Mouse (Mus musculus): Measurements from ENCODE around the gene Doc2g. TPM values are rescaled to one million over a fixed set of nuclear protein-coding genes. Genes with fewer than 3 reads are reported as not detected.
"Not testable (repeated sequence)": the region's sequence is repeated elsewhere in the genome, so short reads cannot be mapped to it uniquely, and the experiment has no call there.

Gene Doc2g
- total RNA-seq, 2 experiments from 2014 or later, result 1.1 to 2.4 TPM

GRCm38 (mm10) chr19:4015635-4016034 is 12.5 kb downstream of the Doc2g start:
- no peak for DNase-seq (ENCODE audit: low spot score in 2 of 2)

DNA sequence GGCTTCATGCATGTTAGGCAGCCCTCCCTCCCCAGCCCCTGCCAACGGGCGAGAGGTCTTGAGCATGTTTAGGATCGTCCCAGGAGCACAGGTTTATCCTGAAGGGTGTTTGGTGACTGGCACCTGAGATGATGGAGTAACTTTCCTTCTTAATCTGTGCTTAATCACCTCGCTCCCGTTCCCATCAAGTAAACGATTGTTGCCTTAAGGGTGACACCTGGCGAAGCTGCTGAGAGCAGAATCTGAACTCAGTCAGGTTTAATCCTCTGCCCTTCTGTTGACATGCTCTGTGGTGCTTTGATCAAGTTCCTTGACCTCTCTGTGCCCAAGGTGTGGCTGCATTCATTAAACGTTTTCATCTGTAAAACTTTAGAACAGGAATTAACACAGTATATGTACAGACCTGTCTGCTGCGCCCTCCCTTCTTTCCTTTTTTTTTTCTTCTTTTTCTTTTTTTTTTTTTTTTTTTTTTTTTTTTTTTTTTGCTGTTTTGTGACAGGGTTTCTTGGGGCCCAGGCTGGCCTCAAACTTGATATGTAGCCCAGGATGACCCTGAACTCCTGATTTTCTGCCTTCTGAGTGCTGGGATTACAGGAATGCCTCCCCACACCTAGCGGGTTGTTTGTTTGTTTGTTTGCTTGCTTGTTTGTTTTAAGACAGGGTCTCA is 14.9 kb downstream of the Doc2g start:
- no peak for DNase-seq (ENCODE audit: low spot score in 2 of 2)

- peak; percentile 60 to 85 for DNase-seq (ENCODE audit: low spot score in 2 of 2)
Measured at GRCm38 (mm10) chr19:4018743-4019583, 15.8 kb downstream of the Doc2g start.

- DNase-seq (ENCODE audit: low spot score in 2 of 2), result no peak
Measured at GRCm38 (mm10) chr19:4023185-4023584, 20.1 kb downstream of the Doc2g start.

DNA sequence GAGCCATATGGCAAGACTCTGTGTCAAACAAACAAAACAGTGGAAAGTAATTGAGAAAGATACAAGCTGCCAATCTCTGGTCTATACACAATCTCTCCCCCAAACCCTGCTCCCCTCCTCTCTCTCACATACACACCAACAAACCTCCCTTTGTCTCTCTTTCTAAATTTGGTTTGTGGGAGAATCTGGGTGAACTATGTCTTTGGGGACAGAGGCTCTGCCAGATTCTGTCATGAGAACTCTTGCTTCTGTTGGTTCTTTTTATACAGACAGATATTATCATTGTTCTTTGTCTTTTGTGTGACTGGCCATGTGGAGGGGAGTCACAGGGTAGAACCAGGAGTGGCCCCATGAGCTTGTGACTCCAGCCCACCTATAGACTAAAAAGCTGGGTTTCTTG is 24.5 kb downstream of the Doc2g start:
- DNase-seq (ENCODE audit: low spot score in 2 of 2), result no peak

DNA sequence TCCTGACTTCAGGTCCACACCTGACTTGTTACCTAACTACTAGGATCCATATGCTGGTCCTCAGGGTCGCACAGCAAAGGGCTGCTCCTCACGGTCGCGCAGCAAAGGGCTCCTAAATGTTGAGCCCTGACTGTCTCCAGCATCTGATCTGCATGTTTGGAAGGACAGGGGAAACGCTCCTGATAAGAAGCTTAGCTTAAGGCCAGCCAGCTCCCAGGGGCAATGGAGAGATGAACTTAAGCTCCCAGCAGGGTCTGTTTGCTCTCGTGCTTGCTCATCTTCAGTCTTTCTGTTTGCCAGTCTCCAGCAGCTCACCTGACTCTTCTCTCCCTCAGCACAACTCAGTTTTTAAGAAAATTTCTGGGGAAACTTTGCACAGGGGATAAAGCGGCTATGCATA is 29.6 kb downstream of the Doc2g start:
- DNase-seq (ENCODE audit: low spot score in 2 of 2), result no peak

- DNase-seq (ENCODE audit: low spot score in 2 of 2), result no peak
Measured at GRCm38 (mm10) chr19:4033298-4033697, 30.2 kb downstream of the Doc2g start.

DNA sequence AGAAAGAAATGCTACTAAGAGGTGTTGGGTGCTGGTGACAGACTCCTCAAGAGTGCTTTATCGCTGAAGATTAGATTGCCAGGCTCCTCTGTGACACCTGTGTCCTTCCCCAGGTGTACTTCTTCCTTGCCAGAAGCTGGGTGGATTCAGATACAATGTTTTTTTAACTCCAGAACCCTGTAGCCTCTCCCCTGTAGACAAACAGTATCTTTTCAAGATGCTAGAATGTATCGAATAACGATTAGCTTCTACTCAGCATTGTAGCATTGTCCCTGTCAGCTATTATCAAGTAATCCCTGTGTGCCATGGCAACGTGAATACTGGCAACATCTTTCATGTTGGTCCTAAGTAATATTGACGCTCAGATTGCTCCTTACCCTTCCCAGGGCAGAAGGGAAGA is 30.6 kb downstream of the Doc2g start:
- no peak for DNase-seq (ENCODE audit: low spot score in 2 of 2)

GRCm38 (mm10) chr19:4036327-4037045 is 33.4 kb downstream of the Doc2g start:
- no peak for DNase-seq (ENCODE audit: low spot score in 2 of 2)

DNA sequence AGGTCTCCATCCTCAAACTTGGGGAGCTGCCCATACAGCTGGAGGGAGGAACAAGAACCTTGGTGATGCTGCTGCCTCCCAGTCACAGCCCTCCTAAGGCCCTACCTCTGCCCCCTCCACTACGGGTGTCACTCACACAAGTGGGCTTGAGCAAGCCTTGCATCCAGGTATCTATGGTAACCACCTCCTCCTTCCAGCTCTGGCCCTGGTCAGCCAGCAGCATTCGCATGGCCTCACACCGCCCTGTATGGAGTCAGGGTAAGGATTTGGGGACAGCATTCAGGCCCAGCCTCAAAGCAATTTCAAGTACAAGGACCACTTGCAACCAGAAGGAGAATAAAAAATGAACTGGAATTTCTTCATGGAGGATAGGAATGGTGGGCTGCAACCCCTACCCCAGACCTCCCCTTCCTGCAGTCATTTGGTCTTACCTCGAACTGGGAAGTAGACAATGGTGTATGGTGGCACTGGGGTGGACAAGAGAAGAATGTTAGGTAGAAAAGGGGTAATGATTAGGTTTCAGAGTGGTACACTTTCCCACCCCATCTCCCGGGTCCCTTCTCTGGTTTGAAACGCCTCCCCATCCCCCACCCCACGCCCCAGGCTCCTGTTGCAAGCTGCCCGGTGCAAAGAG is 34.2 kb downstream of the Doc2g start:
- DNase-seq (ENCODE audit: low spot score in 2 of 2), result not testable (repeated sequence)

DNA sequence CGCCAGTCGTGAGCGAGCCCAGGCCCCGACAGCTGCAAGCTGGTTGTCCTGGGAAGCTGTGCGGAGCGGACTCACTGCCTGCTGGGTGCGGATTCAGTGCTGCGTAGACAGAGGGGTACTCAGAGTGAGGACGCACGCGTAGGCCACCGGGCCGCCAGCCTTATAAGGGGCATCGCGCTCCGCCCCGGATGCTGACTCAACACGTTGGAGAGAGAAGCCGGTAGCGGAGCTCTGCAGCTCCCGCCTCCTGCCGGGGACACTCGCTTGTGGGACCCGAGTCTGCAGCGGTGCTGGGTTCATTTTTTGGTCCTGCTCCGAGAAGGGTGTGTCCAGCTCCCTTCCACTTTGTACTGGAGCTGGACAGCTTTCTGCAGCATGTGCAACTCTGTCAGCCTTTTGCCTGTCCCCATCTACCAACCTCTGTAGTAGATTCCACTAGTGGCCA is 34.7 kb downstream of the Doc2g start, which contains the start of gene Gstp1:
Gene Gstp1 (minus strand): TSS at position 198 of the 445 bp plus-strand sequence.
- DNase-seq (ENCODE audit: low spot score in 2 of 2), result peak; percentile 78 to 89

DNA sequence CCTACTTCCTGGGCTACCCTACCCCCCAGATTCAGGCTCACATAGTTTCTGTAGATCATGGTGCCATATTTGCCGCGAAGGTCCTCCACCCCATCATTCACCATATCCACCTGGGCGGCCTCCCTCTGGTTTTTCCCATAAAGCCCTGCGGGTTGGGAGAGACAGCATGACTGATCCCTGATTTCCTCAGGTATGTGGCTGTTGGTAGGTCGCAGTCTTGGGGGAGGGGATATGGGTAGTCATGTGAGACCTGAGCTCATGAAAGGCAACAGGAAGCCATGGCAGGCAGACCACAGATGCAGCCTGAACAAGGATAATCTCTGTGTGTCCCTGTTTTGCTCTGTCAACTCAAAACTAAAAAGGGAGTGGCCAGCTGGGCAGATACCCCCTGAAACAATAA is 37.8 kb downstream of the Doc2g start:
- not testable (repeated sequence) for DNase-seq (ENCODE audit: low spot score in 2 of 2)

DNA sequence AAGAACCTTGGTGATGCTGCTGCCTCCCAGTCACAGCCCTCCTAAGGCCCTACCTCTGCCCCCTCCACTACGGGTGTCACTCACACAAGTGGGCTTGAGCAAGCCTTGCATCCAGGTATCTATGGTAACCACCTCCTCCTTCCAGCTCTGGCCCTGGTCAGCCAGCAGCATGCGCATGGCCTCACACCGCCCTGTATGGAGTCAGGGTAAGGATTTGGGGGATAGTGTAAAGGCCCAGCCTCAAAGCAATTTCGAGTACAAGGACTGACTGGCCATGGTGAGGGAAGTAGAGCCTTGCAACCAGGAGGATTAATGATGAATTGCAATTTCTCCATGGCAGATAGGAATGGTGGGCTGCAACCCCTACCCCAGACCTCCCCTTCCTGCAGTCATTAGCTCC is 38.4 kb downstream of the Doc2g start:
- not testable (repeated sequence) for DNase-seq (ENCODE audit: low spot score in 2 of 2)

DNA sequence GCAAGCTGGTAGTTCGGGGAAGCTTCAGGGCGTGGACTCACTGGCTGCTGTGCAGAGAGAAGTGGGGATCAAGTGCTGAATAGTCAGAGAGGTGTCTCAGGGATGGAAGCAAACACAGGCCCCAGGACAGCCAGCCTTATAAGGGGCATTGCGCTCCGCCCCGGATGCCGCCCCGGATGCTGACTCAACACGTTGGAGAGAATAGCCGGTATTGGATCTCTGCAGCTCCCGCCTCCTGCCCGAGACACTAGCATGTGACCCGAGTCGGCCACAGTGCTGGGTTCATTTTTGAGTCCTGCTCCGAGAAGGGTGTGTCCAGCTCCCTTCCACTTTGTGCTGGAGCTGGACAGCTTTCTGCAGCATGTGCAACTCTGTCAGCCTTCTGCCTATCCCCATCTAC is 39.0 kb downstream of the Doc2g start:
- DNase-seq (ENCODE audit: low spot score in 2 of 2), result peak in 1 of 2 experiments; percentile 27

- not testable (repeated sequence) for DNase-seq (ENCODE audit: low spot score in 2 of 2)
Measured at GRCm38 (mm10) chr19:4044109-4044508, 41.0 kb downstream of the Doc2g start.

DNA sequence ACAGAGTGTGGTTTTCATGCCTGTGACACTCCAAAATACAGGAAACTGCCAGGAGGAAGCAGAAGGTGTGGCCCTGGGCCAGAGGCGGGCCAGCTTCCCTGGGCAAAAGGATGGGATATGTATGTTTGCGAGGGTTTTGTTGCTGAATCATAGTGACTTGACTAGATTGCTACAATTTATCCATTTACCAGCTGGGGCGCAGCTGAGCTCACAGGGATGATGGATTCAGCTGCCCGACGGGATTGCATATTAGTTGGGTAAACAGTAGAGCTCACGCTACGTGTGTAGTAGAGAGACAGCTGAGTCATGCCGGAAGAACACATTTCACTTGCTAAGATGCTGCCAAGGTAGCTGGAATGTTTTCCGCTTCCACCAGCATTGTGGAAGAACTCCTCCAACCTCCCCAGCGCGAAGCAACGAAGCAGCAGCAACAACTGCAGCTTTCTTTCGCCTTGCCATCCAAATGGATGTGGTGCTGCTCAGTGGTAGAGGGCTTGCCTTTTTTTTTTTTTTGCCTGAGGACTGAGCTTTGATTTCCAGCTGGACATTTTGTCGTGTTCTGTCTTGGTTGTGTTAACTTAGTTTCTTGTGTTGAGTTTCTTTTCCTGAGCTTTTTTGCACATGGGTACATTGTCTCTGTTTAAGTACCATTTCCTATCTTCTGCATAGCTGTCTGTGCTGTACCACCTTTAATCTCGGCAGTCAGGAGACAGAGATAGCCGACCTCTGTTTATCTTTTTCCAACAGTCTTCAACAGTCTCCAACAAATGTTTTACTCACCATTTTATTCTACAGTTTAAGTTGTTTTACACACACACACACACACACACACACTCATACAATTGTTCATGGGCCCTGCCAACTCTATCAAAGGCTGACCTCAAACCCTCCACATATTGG is 43.1 kb downstream of the Doc2g start, which contains the start of gene Gstp2:
Gene Gstp2 (minus strand): TSS at position 58 of the 900 bp plus-strand sequence.
- peak in 1 of 2 experiments; percentile 73 for DNase-seq (ENCODE audit: low spot score in 2 of 2)

DNA sequence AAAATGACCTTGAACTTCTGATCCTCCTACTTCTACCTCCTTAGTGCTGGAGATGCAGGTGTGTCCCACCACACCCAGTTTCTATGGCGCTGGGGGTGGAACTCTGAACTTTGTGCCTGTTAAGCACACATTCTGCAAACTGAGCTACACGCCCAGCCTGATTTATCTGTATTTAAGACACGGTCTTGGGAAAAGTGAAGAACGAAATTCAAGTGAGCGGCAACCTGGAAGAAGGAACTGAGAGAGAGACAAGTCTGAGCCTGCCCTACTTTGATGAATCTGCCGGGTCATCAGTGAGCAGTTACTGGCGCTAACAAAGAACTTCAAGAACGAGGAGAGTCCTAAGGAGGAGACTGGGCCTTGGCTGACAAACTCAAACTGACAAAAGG is 43.7 kb downstream of the Doc2g start:
- DNase-seq (ENCODE audit: low spot score in 2 of 2), result no peak

DNA sequence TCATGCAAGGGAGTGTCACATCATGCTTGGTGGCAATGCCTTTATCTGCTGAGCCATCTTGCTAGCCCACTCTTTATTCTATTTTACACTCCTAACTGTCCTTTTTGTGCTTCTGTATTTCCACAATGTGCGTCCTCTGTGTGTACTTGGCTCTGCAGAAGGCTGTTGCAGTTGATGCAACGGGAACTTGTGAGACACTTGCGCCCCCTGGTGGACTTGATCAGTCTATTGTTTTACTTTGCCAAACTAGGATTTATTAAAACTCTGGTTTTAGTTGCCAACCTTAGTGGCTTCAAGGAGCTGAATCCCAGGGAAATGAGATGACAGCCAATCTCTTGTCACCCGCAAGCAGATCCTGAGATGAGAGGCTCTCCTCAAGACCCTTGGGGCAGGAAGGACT is 44.7 kb downstream of the Doc2g start:
- peak; percentile 77 to 87 for DNase-seq (ENCODE audit: low spot score in 2 of 2)

DNA sequence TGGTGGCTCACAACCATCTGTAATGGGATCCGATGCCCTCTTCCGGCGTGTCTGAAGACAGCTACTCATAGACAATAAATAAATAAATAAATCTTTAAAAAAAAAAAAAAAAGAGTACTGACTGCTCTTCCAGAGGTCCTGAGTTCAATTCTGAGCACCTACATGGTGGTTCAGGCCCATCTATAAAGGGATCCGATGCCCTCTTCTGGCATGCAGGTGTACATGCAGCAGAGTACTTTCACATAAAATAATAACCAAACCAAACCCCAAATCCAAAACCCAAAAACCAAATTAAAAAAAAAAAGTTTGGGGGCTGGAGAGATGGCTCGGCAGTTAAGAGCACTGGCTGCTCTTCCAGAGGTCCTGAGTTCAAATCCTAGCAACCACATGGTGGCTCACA is 46.0 kb downstream of the Doc2g start:
- DNase-seq (ENCODE audit: low spot score in 2 of 2), result not testable (repeated sequence)

DNA sequence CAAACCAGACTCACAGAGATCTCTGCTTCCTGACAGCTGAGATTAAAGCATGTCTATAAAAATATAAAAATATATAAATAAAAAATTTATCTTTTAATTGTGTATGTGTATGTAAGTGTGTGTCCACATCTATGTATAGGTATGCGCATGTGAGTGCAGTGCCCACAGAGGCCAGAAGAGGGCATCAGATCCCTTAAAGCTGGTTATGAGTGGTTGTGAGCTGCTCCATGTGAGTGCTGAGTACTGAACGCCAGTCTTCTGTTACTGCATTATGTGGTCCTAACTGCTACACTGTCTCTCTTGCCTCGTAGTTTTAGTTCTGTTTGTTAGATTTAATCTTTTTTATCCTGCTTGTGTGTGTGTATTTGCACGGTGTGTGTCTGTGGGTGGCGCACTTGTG is 47.9 kb downstream of the Doc2g start:
- no peak for DNase-seq (ENCODE audit: low spot score in 2 of 2)

Data from gastrocnemius, postnatal 4 days (tissue).